Mouse (Mus musculus) embryonic facial prominence, embryonic 13.5 days (tissue): ENCODE data around the gene Gna12. TPM values are rescaled to one million over a fixed set of nuclear protein-coding genes. Genes with fewer than 3 reads are reported as not detected.
A peak's percentile ranks its signal among the peaks of the same experiment; 100 is the strongest.

ENCODE experiments used
- ATAC-seq: fragments of 200-750 bp; cut with Nextera tagmentation; 2 replicates; pipeline ENCODE4 v1.8.0; 2017; ENCODE audit warnings: low read depth; ENCODE audit not compliant: insufficient number of reproducible peaks, insufficient read depth, low FRiP score, low TSS enrichment
- H3K27ac ChIP-seq: fragments of 300-500 bp; sonication (generic); 2 replicates; pipeline ENCODE4 v1.5.1; 2015; ENCODE audit warnings: moderate library complexity, mild to moderate bottlenecking, inconsistent platforms
- H3K27me3 ChIP-seq: fragments of 300-500 bp; sonication (generic); 2 replicates; pipeline ENCODE4 v1.6.1; 2015; ENCODE audit warnings: mild to moderate bottlenecking, inconsistent platforms
- H3K36me3 ChIP-seq: fragments of 300-500 bp; sonication (generic); 2 replicates; pipeline ENCODE4 v1.6.1; 2015; ENCODE audit warnings: mild to moderate bottlenecking, inconsistent platforms
- H3K4me1 ChIP-seq: fragments of 300-500 bp; sonication (generic); 2 replicates; pipeline ENCODE4 v1.6.1; 2015; ENCODE audit warnings: inconsistent platforms
- H3K4me2 ChIP-seq: fragments of 300-500 bp; sonication (generic); 2 replicates; pipeline ENCODE4 v1.6.1; 2015; ENCODE audit warnings: moderate library complexity, mild to moderate bottlenecking, inconsistent platforms
- H3K4me3 ChIP-seq: fragments of 300-500 bp; sonication (generic); 2 replicates; pipeline ENCODE4 v1.5.1; 2015; ENCODE audit warnings: mild to moderate bottlenecking, inconsistent platforms
- H3K9ac ChIP-seq: fragments of 300-500 bp; sonication (generic); 2 replicates; pipeline ENCODE4 v1.6.1; 2015; ENCODE audit warnings: mild to moderate bottlenecking, inconsistent platforms
- H3K9me3 ChIP-seq: fragments of 300-500 bp; sonication (generic); 2 replicates; pipeline ENCODE4 v1.6.1; 2016; ENCODE audit warnings: inconsistent platforms
- WGBS: fragments of 180-500 bp; shearing (Covaris S2); methylation state at CpG from one replicate; pipeline ENCODE4 v1.1.7; 2015; ENCODE audit warnings: mixed read lengths; 5-methylcytosine and 5-hydroxymethylcytosine counted together
- polyA plus RNA-seq: library from polyadenylated mRNA; unstranded; fragments of >200 nt; fragmentation: Nextera tagmentation; extraction: Ambion mirVana; gene quantifications from 2 replicates; pipeline ENCODE4 v1.2.1, GENCODE M21; 2015

The Gna12 gene
- polyA plus RNA-seq, 1 experiment from 2014 or later: 9.3 TPM

DNA sequence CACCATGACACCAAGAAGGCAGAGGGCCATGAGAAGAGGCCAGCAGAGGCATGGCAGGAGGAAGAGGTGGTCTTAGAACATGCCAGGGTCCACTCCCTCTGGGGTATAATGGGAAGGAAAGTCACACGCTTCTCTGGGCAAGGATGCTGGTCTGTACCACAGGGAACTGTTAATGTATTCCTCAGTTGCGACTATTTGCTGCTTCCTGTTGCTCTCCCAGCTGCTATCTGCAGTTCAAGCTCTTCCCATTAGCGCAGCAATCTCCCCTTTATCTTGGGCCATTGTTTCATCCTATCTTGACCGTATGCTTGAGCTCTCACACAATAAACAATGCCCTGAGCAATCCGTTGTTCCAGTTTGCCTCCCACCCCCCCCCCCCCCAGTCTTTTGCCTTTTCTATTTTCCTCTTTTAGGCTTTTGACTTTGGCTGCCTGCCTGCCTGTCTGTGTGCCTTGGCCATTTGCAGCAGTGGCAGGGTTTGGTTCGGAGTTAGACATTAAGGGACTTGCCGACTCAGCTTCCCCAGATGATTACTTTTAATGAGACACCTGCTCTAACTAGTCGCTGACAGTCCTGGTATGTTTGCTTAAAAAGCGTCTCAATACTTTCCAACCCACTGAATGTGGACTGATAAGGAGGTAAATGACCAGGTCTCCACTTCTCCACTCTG is 15.0 kb downstream of the Gna12 start:
- 38% methylated on average over 9 of the region's 9 CpGs for WGBS
- peaks cover 4% of the 10 kb centered on the region; the same call in 1 of the 2 replicates for H3K36me3 ChIP-seq
- peaks cover 3% of the 10 kb centered on the region; the same call in 1 of the 2 replicates for H3K9me3 ChIP-seq
- no peak overlapping the region for H3K27ac ChIP-seq
- ATAC-seq: no peak
- H3K4me2 ChIP-seq: no peak overlapping the region
- no peak overlapping the region for H3K9ac ChIP-seq
- no peak overlapping the region for H3K4me3 ChIP-seq
- H3K4me1 ChIP-seq: peaks cover 71% of the 10 kb centered on the region
- H3K27me3 ChIP-seq: no peaks in the 10 kb centered on the region

DNA sequence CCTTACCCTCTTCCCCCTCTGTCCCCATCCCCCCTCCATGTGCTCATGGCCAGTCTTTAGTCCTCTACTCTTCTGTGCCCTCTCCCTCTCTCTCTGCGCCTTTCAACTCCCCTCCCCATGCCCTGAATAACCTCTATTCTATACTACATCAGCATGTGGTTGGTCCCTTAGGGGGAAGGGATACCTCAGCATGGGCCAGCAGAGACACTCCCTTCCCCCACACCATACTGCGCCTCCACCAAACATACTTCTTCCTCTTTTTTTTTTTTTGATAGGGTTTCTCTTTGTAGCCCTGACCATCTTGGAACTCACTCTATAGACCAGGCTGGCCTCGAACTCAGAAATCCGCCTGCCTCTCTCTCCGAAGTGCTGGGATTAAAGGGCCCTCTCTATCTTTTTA is 15.8 kb downstream of the Gna12 start:
- no peak for ATAC-seq
- 71% methylated on average over 5 of the region's 5 CpGs for WGBS
- Histone ChIP-seq H3K4me2 (no peak overlapping the region), H3K4me3 (no peak overlapping the region), H3K27ac (no peak overlapping the region), H3K36me3 (peaks cover 4% of the 10 kb centered on the region; the same call in 1 of the 2 replicates), H3K9me3 (peaks cover 3% of the 10 kb centered on the region; the same call in 1 of the 2 replicates), H3K27me3 (no peaks in the 10 kb centered on the region), H3K4me1 (peaks cover 66% of the 10 kb centered on the region), H3K9ac (no peak overlapping the region)

DNA sequence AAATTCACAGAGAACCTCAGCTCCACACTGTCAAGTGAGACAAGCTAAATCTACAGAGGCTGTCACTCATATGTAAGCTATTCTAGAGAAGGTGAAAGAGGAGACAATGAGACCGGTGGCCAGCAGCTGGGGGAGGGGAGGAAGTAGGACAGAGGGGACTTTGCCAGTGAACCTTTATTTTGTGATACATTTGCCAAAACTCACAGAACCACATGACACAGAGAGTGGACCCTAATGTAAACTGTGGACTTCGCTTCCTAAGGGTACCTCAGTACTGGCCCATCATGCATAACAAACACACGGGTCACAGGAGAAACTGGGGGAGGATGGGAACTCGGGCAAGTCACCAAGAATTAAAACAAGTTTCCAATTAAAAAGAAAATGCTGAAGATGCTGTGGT is 17.5 kb downstream of the Gna12 start:
- peaks cover 51% of the 10 kb centered on the region for H3K4me1 ChIP-seq
- H3K27ac ChIP-seq: no peak overlapping the region
- no peaks in the 10 kb centered on the region for H3K27me3 ChIP-seq
- H3K4me3 ChIP-seq: no peak overlapping the region
- ATAC-seq: no peak
- peaks cover 2% of the 10 kb centered on the region; the same call in 1 of the 2 replicates for H3K36me3 ChIP-seq
- H3K9me3 ChIP-seq: peaks cover 2% of the 10 kb centered on the region; the same call in 1 of the 2 replicates
- no peak overlapping the region for H3K4me2 ChIP-seq
- 48% methylated on average over 4 of the region's 4 CpGs for WGBS
- no peak overlapping the region for H3K9ac ChIP-seq

DNA sequence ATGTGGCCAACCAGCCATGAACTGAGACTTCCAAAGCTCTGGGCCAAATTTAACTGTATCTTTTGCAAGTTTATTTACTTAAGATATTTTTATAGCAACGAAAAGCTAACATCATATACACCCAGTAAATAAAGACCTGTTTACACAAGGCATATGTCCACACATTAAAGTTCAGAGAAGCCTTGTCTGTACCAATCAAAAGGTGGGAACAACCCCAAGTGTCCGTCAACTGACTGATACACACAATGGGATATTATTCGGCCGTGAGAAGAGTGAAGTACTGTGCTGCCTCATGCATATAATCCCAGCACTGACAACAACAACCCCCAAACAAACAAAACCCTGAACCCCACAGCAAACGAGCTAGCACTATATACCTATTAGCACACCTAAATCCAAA is 18.2 kb downstream of the Gna12 start:
- H3K4me1 ChIP-seq: peaks cover 51% of the 10 kb centered on the region
- WGBS: 69% methylated on average over 5 of the region's 5 CpGs
- no peak overlapping the region for H3K27ac ChIP-seq

DNA sequence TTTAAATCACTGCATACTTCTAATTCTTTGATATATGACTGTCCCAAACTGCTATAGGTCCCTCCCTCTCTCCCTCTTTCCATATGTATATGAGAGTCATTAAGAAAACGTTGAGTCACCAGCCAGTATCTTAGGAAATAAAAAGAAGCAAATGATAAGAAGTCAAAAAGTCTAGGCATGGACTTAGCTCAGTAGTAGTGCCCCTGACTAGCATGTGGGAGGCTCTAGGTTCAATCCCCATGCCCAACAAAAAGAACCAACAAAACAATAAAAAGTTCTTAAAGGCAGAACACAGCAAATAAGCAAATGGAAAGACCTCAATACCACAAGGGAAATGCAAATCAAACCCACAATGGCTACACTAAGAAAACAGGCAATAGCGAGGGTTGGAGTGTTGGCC is 18.8 kb downstream of the Gna12 start:
- no peak overlapping the region for H3K9ac ChIP-seq
- no peaks in the 10 kb centered on the region for H3K27me3 ChIP-seq
- H3K4me3 ChIP-seq: no peak overlapping the region
- 66% methylated on average over 2 of the region's 2 CpGs for WGBS
- H3K4me1 ChIP-seq: peaks cover 53% of the 10 kb centered on the region
- no peak overlapping the region for H3K27ac ChIP-seq
- no peaks in the 10 kb centered on the region for H3K9me3 ChIP-seq
- no peaks in the 10 kb centered on the region for H3K36me3 ChIP-seq
- no peak for ATAC-seq
- H3K4me2 ChIP-seq: no peak overlapping the region

More for the DNA sequence above, 18.2 kb downstream of the Gna12 start:
- Histone ChIP-seq H3K27me3 (no peaks in the 10 kb centered on the region), H3K9ac (no peak overlapping the region), H3K9me3 (no peaks in the 10 kb centered on the region), H3K4me3 (no peak overlapping the region), H3K36me3 (no peaks in the 10 kb centered on the region), H3K4me2 (no peak overlapping the region)
- ATAC-seq: no peak

DNA sequence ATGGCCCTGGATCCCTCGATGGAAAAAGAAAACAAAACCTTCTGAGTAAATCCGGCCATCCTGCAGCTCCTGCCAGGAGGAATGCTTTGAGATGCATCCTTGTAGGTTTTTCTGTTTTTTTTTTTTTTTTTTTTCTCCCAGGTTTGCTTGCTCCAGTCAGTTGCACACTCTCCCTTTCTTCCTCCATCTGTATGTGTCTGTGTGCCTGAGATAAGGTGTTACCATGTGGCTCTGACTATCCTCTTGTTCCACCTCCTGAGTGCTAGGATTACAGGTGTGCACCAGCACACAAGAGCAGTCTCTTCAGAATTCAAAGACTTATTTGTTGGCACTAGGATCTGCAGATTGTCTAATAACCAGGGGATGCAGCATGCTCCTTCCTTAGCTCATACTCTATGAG is 23.3 kb downstream of the Gna12 start:
- WGBS: 59% methylated on average over 2 of the region's 2 CpGs
- peaks cover 29% of the 10 kb centered on the region for H3K4me1 ChIP-seq
- H3K9ac ChIP-seq: no peak overlapping the region
- no peaks in the 10 kb centered on the region for H3K9me3 ChIP-seq
- no peak overlapping the region for H3K4me3 ChIP-seq
- no peaks in the 10 kb centered on the region for H3K36me3 ChIP-seq
- no peaks in the 10 kb centered on the region for H3K27me3 ChIP-seq
- H3K27ac ChIP-seq: no peak overlapping the region
- ATAC-seq: no peak
- no peak overlapping the region for H3K4me2 ChIP-seq

DNA sequence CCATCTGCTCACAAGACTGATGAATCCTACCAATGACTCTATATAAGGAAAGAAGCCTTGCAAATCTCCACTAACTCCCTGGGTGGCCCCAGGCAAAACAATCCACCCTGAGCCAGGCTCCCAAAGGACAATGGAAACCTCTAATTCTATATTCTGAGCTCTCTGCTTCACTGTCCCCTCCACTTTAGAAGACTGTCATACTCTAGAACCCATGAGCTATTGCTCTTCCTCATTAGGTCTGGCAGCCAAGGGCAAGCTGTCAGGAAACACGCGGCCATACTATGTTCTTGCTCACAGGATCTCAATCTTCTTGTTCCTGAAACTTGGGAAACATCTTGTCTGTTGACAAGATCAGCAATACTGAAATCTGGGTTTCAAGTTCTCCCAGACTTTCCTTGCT is 24.0 kb downstream of the Gna12 start:
- Histone ChIP-seq H3K4me3 (no peak overlapping the region), H3K9ac (no peak overlapping the region), H3K27me3 (no peaks in the 10 kb centered on the region), H3K9me3 (no peaks in the 10 kb centered on the region), H3K4me1 (peaks cover 27% of the 10 kb centered on the region), H3K36me3 (no peaks in the 10 kb centered on the region), H3K27ac (no peak overlapping the region), H3K4me2 (no peak overlapping the region)
- no peak for ATAC-seq
- 85% methylated on average over 2 of the region's 2 CpGs for WGBS

DNA sequence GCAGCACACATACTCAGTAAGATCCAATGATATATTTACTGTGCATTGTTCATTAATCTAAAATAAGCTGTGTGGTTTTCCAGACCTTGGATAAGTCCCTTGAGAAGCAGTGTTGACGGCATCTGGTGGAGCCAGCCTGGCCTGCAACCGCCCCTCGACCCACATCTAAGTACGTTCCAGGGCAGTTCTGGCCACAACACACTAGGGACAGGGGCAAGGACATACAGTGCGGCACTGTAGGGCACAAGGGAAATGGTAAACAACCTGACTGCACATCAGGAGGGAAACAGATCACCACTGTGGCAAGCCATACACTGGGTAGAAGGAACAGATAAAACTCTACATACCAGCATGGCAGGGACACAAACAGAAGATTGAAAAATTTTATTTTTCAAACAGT is 28.4 kb downstream of the Gna12 start:
- Histone ChIP-seq H3K4me1 (peaks cover 40% of the 10 kb centered on the region), H3K9ac (no peak overlapping the region), H3K36me3 (no peaks in the 10 kb centered on the region), H3K4me2 (no peak overlapping the region), H3K27ac (no peak overlapping the region), H3K27me3 (no peaks in the 10 kb centered on the region), H3K9me3 (no peaks in the 10 kb centered on the region), H3K4me3 (no peak overlapping the region)
- WGBS: 74% methylated on average over 5 of the region's 5 CpGs
- ATAC-seq: no peak

DNA sequence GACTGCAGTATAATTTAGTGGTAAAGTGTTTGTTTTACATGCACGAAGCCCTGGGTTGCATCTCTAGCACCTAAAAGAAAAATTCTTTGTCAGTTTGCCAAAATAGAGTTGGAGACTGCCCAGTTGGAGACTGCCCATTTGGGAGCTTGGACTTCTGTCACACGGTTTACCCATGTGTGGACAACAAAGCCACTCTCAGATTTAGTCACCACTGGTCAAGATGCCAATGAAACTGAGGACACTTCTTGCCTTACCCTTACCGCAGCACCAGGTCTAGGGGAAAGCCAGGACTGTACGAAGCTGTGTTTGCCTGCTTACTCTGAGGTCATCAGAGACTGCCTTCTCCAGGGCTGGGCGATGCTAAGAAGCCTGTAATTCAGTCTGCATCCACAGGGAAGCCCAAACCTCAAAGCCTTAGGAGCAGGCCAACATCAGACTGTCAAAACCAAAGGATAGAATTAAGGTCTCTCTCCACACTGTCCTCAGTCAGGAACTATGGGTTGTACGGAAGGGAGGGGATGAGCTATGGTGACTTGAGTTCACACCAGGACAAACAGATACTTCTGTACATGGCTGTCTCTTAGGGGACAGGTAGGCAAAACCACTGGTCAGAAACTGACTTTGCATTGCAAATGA is 29.8 kb downstream of the Gna12 start:
- H3K27me3 ChIP-seq: no peaks in the 10 kb centered on the region
- H3K36me3 ChIP-seq: no peaks in the 10 kb centered on the region
- ATAC-seq: no peak
- H3K4me2 ChIP-seq: no peak overlapping the region
- no peaks in the 10 kb centered on the region for H3K9me3 ChIP-seq
- WGBS: 82% methylated on average over 6 of the region's 6 CpGs
- H3K9ac ChIP-seq: no peak overlapping the region
- peaks cover 33% of the 10 kb centered on the region for H3K4me1 ChIP-seq
- H3K4me3 ChIP-seq: no peak overlapping the region
- H3K27ac ChIP-seq: no peak overlapping the region

DNA sequence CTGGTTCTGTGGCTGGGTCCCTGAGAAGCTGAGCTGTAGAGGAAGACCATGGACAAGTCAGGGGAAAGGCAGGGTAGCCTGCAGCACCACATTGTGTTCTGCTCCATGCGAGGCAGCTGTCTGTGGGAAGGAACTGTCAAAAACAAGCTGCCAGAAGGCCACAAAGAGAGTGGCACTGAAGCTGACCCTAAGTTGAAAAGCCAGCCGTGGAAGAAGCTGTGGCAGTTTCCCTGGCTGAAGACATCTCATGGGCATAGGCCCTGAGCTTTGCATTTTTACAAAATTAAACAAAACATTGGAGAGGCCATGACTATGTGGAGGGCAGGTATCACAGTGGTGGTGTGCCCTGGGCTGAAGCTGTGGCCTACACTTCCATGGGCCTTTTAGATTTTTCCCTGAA is 31.0 kb downstream of the Gna12 start:
- 62% methylated on average over 2 of the region's 2 CpGs for WGBS
- no peak overlapping the region for H3K4me3 ChIP-seq
- H3K27ac ChIP-seq: peak overlapping the region; percentile 77; the same call in 1 of the 2 replicates
- no peaks in the 10 kb centered on the region for H3K27me3 ChIP-seq
- H3K4me2 ChIP-seq: no peak overlapping the region
- ATAC-seq: no peak
- no peaks in the 10 kb centered on the region for H3K36me3 ChIP-seq
- no peak overlapping the region for H3K9ac ChIP-seq
- H3K9me3 ChIP-seq: no peaks in the 10 kb centered on the region
- H3K4me1 ChIP-seq: peaks cover 39% of the 10 kb centered on the region

DNA sequence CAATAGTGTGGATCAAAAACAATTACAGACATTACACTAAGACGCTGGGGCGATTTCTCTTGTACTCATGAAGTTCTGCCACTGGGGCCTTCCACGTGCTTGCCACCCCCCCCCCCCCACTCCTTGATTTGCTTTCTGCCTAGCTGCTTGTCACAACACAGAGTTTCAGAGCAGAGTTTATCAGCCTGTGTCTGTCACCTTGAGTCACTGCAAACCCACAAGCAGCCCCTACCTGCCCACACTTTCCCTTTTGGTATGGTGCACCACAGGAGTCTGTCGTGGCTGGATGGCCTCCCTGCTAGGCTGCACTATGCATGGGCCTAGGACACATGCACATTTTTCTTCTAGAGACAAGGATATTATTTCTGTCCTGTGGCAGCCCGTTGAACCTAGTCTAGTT is 31.5 kb downstream of the Gna12 start:
- Histone ChIP-seq H3K36me3 (no peaks in the 10 kb centered on the region), H3K4me3 (no peak overlapping the region), H3K27me3 (no peaks in the 10 kb centered on the region), H3K27ac (peak overlapping the region; percentile 77; the same call in 1 of the 2 replicates), H3K4me2 (no peak overlapping the region), H3K9ac (no peak overlapping the region), H3K9me3 (no peaks in the 10 kb centered on the region), H3K4me1 (peaks cover 42% of the 10 kb centered on the region)
- ATAC-seq: no peak
- 55% methylated on average over 5 of the region's 5 CpGs for WGBS

DNA sequence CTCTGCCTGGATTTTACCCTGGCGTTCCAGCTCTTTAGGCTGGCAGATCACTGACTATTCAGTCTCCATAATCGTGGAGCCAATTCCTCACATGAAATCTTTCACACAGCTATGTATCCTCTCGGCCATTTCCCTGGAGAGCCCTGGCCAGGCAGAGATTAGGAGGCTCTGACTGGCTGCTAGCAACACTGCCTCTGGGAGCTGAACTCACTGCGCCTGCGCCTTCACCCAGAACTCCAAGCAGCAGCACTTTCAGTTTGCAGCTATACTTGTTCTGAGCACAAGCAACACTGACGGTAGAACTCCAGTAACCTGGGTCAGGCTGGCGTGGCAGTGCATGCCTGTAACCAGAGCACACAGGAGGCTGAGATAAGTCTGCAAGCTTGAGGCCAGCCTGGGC is 32.1 kb downstream of the Gna12 start:
- H3K4me2 ChIP-seq: no peak overlapping the region
- WGBS: 66% methylated on average over 7 of the region's 7 CpGs
- no peaks in the 10 kb centered on the region for H3K9me3 ChIP-seq
- no peaks in the 10 kb centered on the region for H3K27me3 ChIP-seq
- no peak for ATAC-seq
- no peaks in the 10 kb centered on the region for H3K36me3 ChIP-seq
- no peak overlapping the region for H3K9ac ChIP-seq
- H3K4me3 ChIP-seq: no peak overlapping the region
- H3K27ac ChIP-seq: peak overlapping the region; percentile 77
- peaks cover 42% of the 10 kb centered on the region for H3K4me1 ChIP-seq
